Mouse (Mus musculus) right cerebral cortex, postnatal 4 days (tissue): ENCODE data around the gene Abca2.
"Not testable (repeated sequence)": the region's sequence is repeated elsewhere in the genome, so short reads cannot be mapped to it uniquely, and the experiment has no call there.

ENCODE experiments used
- DNase-seq: peaks from one replicate; pipeline ENCODE4 v3.0.0-alpha.2; 2022

The Abca2 gene

GRCm38 (mm10) chr2:25428442-25429236 lies at the start of gene Abca2:
Abca2 (plus strand) TSS chr2:25428703.
- peak; percentile 95 for DNase-seq

DNA sequence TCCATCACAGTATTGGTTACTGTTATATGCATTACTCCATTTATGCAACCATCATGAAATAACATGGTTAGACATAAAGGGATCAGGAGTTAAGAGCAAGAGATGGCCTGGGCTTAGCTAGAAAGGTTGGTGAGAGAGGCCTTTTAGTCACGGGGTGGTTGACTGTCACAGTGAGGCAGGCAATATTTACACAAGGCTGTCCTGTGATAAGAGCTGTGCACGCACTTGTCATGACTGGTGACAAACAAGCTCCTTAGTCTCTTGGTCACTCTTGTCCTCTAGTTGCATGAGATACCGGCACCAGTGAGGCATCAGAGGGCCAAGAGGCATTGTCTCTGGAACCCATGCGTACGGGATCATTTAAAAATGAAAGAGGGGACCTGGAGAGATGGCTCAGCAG lies 44.0 kb upstream of the Abca2 start:
- DNase-seq: no peak

GRCm38 (mm10) chr2:25391266-25391665 lies 37.2 kb upstream of the Abca2 start:
- no peak for DNase-seq

- DNase-seq: peak; percentile 67
Measured at GRCm38 (mm10) chr2:25394281-25395221, 34.0 kb upstream of the Abca2 start.

- DNase-seq: no peak
Measured at GRCm38 (mm10) chr2:25395721-25396596, 32.5 kb upstream of the Abca2 start, which contains the start of gene Entpd2. Entpd2 (plus strand) TSS chr2:25395874.

GRCm38 (mm10) chr2:25396597-25396983 lies 31.9 kb upstream of the Abca2 start:
- no peak for DNase-seq

GRCm38 (mm10) chr2:25397010-25397409 lies 31.5 kb upstream of the Abca2 start:
- no peak for DNase-seq

- no peak for DNase-seq
Measured at GRCm38 (mm10) chr2:25398065-25398464, 30.4 kb upstream of the Abca2 start.

GRCm38 (mm10) chr2:25399051-25399450 lies 29.5 kb upstream of the Abca2 start, which contains the start of gene Npdc1:
Npdc1 (plus strand) TSS chr2:25399351.
- no peak for DNase-seq

DNA sequence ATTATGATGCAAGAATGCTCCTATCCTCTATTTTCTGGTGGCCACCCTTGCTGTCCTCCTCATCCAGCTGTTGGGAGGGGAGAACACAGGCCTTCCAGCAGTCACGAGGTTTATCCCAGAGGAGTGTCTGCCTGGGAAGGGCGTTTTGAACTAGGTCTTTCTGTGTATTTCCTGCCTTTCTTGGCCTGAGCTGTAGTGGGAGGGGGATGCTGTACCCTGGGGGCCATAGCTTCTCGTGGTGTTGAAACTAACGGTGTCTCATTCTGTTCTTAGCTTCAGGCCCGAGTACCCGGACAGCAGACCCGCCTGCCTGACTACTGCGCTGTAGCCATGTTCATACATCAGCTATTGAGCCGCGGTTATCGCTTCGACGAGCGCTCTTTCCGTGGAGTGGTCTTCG lies 28.2 kb upstream of the Abca2 start:
- DNase-seq: no peak

DNA sequence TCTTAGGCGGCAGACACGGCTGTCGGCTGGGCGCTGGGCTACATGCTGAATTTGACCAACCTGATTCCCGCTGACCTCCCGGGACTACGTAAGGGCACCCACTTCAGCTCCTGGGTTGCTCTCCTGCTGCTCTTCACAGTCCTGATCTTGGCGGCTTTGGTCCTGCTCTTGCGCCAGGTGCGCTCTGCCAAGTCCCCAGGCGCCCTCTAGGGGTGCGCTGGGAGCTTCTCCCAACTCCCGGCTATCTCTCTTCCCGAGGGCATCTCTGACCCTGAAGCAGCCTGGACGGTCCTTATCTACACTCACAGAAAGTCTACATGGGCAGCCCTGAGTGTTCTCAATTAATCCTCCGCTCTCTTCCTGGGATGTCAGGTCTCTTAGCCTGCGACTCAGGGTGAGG lies 27.7 kb upstream of the Abca2 start:
- peak; percentile 68 for DNase-seq

GRCm38 (mm10) chr2:25402377-25402971 lies 26.0 kb upstream of the Abca2 start:
- peak; percentile 91 for DNase-seq

- DNase-seq: peak; percentile 90
Measured at GRCm38 (mm10) chr2:25402972-25403601, 25.4 kb upstream of the Abca2 start.

DNA sequence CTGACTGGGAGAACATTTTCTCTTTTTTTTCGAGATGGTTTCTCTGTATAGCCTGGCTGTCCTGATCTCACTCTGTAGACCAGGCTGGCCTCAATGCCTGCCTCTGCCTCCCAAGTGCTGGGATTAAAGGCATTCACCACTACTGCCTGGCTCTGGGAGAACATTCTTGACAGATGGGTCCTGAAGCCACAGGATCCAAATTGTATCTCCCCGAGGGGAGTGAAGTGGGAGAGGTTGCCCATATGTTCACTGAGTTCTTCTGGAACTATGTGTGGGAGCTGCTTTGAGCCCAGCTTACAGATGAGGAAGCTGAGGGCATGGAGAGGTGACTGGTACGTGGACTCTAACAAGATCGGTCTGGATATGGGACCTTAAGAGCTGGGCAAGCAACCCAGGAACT lies 24.5 kb upstream of the Abca2 start:
- DNase-seq: no peak

GRCm38 (mm10) chr2:25408908-25409307 lies 19.6 kb upstream of the Abca2 start:
- no peak for DNase-seq

GRCm38 (mm10) chr2:25413436-25413835 lies 15.1 kb upstream of the Abca2 start:
- DNase-seq: not testable (repeated sequence)

- no peak for DNase-seq
Measured at GRCm38 (mm10) chr2:25417426-25417825, 11.1 kb upstream of the Abca2 start.

GRCm38 (mm10) chr2:25421896-25422295 lies 6.6 kb upstream of the Abca2 start:
- DNase-seq: peak; percentile 48

- no peak for DNase-seq
Measured at GRCm38 (mm10) chr2:25422587-25423410, 5.7 kb upstream of the Abca2 start, which contains the start of gene Fut7. Fut7 (plus strand) TSS chr2:25423267.

- no peak for DNase-seq
Measured at GRCm38 (mm10) chr2:25423626-25424025, 4.9 kb upstream of the Abca2 start.

DNA sequence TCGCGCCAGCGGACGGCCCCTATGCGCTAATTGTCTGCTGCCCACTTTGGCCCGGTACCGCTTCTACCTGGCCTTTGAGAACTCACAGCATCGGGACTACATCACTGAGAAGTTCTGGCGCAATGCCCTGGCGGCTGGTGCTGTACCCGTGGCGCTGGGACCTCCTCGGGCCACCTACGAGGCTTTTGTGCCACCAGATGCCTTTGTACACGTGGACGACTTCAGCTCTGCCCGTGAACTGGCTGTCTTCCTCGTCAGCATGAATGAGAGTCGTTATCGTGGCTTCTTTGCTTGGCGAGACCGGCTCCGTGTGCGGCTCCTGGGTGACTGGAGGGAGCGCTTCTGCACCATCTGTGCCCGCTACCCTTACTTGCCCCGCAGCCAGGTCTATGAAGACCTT lies 3.0 kb upstream of the Abca2 start:
- peak; percentile 29 for DNase-seq
